Mouse (Mus musculus): Measurements from ENCODE around the gene Ccdc7b. TPM values are rescaled to one million over a fixed set of nuclear protein-coding genes. Genes with fewer than 3 reads are reported as not detected.
"Not testable (repeated sequence)": the region's sequence is repeated elsewhere in the genome, so short reads cannot be mapped to it uniquely, and the experiment has no call there.

Gene Ccdc7b
- not detected in 2 replicates for polyA plus RNA-seq (2015; fragmentation: Nextera tagmentation; extraction: Ambion mirVana)

DNA sequence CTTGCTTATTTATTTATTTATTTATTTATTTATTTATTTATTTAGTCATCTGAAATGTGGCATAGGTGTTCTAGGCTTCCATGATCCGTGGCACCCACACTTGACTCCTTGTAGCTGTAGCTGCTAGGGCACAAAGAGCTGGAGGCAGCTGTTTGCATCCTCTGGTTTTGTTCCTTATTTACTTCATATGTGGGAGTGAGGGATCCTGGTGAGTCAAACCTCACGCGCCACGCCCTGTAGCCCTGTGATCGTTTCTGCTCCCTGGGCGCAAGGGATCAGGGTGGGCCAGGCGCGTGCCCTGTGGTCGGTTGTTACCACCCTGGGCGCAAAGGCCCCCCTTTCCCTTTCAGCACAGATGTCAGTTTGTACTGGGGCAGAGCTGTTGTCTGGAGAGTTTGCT is at the start of gene Ccdc7b:
Gene Ccdc7b (plus strand): TSS at position 301 of the 400 bp plus-strand sequence.
- H3K4me2 ChIP-seq; H3K36me3 ChIP-seq; H3K4me1 ChIP-seq (replicated peaks); H3K4me3 ChIP-seq; H3K9me3 ChIP-seq; H3K9ac ChIP-seq; ATAC-seq (ENCODE audit: low FRiP score); H3K27me3 ChIP-seq; H3K27ac ChIP-seq: not testable (repeated sequence)
- 83% methylated on average over 1 of the region's 10 CpGs for WGBS

GRCm38 (mm10) chr8:129065417-129065816 is 1.5 kb upstream of the Ccdc7b start, which contains the start of gene Ccdc7a:
Gene Ccdc7a (minus strand): TSS chr8:129065517.
- H3K4me3 ChIP-seq; H3K9me3 ChIP-seq; H3K9ac ChIP-seq; H3K27ac ChIP-seq; H3K4me1 ChIP-seq (replicated peaks); H3K27me3 ChIP-seq; H3K4me2 ChIP-seq; ATAC-seq (ENCODE audit: low FRiP score); H3K36me3 ChIP-seq: not testable (repeated sequence)
- 86% methylated on average over 2 of the region's 11 CpGs for WGBS

DNA sequence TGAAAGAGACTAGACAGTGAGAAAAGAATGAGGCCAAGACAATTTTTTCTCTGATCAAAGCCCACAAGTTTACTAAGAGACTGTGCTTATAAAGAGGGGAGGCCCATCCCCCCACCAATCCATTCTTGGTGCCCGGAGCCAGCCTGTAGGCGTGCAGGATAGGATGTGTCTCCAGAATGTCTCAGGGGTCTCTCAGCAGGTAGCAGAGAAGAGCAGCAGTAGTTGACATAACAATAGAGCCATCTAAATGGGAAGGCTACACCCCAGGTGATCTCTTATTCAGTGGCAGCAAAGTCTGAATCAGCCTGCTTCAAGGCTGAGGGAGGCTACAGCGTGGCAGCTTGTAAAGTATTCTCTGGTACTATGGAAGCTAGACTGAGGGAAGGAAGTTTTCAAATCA is 48.8 kb downstream of the Ccdc7b start:
- not testable (repeated sequence) for H3K27me3 ChIP-seq; H3K36me3 ChIP-seq; ATAC-seq (ENCODE audit: low FRiP score); H3K4me1 ChIP-seq (replicated peaks); H3K4me3 ChIP-seq; H3K9ac ChIP-seq; H3K9me3 ChIP-seq; H3K27ac ChIP-seq; H3K4me2 ChIP-seq
- WGBS = 31% methylated on average over 3 of the region's 3 CpGs

GRCm38 (mm10) chr8:129131561-129131960 is 64.6 kb downstream of the Ccdc7b start, which contains the start of gene Gm10999:
Gene Gm10999 (minus strand): TSS chr8:129131661.
- Histone ChIP-seq H3K4me1 (replicated peaks) (no peaks in the 10 kb centered on the region), H3K4me3 (no peak within 1 kb of the TSS), H3K36me3 (no peaks in the 10 kb centered on the region), H3K27me3 (no peaks in the 10 kb centered on the region), H3K27ac (no peak within 1 kb of the TSS), H3K9me3 (no peaks in the 10 kb centered on the region), H3K9ac (no peak within 1 kb of the TSS), H3K4me2 (no peak within 1 kb of the TSS)
- ATAC-seq (ENCODE audit: low FRiP score) = no peak
- 81% methylated on average over 1 of the region's 1 CpGs for WGBS

GRCm38 (mm10) chr8:129133475-129133874 is 66.5 kb downstream of the Ccdc7b start:
- H3K36me3 ChIP-seq = no peaks in the 10 kb centered on the region
- H3K9ac ChIP-seq = no peak overlapping the region
- no peak overlapping the region for H3K4me3 ChIP-seq
- H3K27me3 ChIP-seq = no peaks in the 10 kb centered on the region
- no peak overlapping the region for H3K4me2 ChIP-seq
- no peak for ATAC-seq (ENCODE audit: low FRiP score)
- H3K9me3 ChIP-seq = no peaks in the 10 kb centered on the region
- no peaks in the 10 kb centered on the region for H3K4me1 ChIP-seq (replicated peaks)
- no peak overlapping the region for H3K27ac ChIP-seq

Other genes with a start within 250 kb of the Ccdc7b start
- gene Ccdc7a, start 1.6 kb upstream of the Ccdc7b start, polyA plus RNA-seq (2015; fragmentation: Nextera tagmentation; extraction: Ambion mirVana) = 0.19 TPM in 1 of 2 replicates, not detected in the other
- gene Gm10999, start 64.5 kb downstream of the Ccdc7b start, polyA plus RNA-seq (2015; fragmentation: Nextera tagmentation; extraction: Ambion mirVana) = not detected in 2 replicates
- gene 2610044O15Rik8, start 167.3 kb downstream of the Ccdc7b start, polyA plus RNA-seq (2015; fragmentation: Nextera tagmentation; extraction: Ambion mirVana) = 23.2 and 26.5 TPM in 2 replicates

Data from hindbrain, embryonic 13.5 days (tissue).